Mouse (Mus musculus) spleen, adult 12 weeks (tissue): Measurements from ENCODE around the gene Fcgr4.
"Not testable (repeated sequence)": the region's sequence is repeated elsewhere in the genome, so short reads cannot be mapped to it uniquely, and the experiment has no call there.

Experiments
- DNase-seq: peaks from one replicate; pipeline ENCODE4 v3.0.0; 2022; ENCODE audit warnings: low spot score

Gene Fcgr4

DNA sequence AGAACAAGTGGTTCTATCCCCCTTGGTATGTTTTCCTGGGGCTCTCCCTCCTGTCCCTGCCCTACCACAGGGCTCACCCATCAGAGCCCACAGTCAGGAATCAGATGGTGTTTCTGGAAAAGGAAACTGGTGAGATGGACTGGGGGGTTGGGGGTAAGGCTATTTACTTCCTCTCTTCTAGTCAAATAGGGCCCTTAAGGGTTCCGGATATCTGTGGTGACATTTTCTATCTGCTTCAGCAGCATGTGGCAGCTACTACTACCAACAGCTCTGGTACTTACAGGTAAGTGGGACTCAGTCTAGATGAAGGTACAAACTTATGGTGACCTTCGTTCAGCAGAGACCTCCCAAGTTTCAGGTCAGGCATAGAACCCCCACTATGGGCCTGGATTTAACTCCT, at the start of gene Fcgr4:
Gene Fcgr4 (plus strand): TSS at position 184 of the 400 bp plus-strand sequence.
- no peak for DNase-seq

DNA sequence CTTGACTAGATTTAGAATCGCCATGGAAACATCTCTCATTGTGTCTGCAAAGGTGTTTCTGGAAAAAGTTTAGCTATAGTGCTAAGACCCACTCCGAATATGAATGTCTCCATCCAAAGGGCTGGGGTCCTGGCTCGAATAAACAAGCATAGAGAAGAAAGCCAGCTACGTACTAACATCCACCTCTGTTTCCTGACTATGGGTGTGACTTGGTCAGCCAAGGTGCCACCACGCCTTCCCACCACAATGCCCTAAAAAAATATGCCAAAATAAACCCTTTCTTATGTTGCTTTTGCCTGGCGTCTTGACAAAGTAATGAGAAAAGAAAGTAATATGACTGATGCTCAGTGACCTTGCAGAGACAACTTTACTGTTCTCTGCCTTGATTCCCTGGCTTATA, 46.2 kb upstream of the Fcgr4 start:
- no peak for DNase-seq

- no peak for DNase-seq
These were observed 45.8 kb upstream of the Fcgr4 start for GRCm38 (mm10) chr1:170972936-170973335.

DNA sequence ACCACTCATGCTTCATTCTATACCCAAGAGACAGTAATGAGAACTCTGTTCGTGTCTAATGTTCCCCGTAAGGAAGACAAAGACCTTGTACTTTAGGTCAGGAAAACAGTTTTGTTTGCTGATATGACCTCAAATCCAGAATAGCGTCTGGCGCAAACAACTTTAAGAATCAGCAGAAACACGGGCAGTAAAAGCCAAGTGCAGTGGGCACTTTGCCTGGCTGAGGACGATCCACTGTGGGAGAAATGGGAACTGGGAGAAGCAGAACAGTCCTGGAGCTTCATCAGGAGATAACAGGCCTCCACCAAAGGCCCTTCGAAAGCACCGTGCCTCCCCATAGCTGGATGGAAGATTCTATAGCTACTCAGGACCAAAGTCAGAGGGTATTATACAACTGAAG, 44.5 kb upstream of the Fcgr4 start:
- no peak for DNase-seq

- DNase-seq = no peak
These were observed 44.0 kb upstream of the Fcgr4 start for GRCm38 (mm10) chr1:170974736-170975135.

- not testable (repeated sequence) for DNase-seq
These were observed 43.4 kb upstream of the Fcgr4 start for GRCm38 (mm10) chr1:170975350-170975749.

DNA sequence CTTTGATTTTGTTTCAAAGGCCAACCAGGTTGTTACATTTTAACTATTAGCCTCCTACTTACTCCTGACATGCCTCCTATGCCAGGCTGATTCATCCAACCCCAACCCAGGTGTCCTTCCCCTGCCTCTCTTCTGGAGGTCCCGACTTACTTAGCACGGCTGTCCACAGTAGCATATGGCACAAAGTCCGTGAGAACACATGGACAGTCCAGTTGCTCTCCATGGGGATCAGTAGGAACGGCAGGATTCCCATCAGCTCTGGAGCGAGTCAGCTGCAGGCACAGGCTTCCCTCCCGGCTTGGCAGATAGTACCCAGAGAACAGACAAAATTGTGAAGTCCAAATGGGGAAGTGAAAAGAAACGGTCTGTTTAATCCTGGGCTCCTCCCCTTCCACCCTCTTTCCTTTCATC, 43.0 kb upstream of the Fcgr4 start:
- no peak for DNase-seq

DNA sequence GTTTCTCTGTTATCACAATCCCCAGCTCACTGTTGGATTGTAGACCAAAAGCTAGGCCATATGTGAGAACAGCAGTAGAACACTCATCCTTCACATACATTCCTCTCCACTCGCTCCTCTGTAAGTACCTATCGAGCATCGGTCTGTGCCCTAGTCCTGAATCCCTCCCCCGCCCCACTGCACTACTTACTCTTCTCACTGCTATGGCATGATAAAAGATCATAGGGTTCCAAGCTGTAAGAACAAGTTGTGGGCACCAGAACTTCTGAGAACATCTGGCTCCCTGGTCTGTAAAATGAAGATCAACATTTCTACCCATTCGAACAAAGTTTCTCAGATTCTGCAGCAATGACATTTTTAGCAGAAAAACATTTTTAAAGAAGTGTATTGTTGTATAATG, 42.3 kb upstream of the Fcgr4 start, which contains the start of gene Fcgr2b:
Gene Fcgr2b (minus strand): TSS at position 101 of the 400 bp plus-strand sequence.
- no peak for DNase-seq

GRCm38 (mm10) chr1:170978601-170979000, 40.1 kb upstream of the Fcgr4 start:
- DNase-seq = no peak

DNA sequence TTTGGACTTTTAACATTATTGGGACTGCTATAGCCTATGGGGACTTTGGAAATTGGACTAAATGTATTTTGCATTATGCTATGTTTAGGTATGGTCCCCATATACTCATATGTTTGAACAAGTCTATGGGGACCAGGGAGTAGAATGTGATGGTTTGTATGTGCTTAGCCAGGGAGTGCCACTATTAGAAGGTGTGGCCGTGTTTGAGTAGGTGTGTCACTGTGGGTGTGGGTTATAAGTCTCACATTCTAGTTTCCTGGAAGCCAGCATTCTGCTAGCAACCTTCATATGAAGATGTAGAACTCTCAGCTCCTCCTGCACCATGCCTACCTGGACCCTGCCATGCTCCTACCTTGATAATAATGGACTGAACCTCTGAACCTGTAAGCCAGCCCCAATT, 37.0 kb upstream of the Fcgr4 start:
- DNase-seq = not testable (repeated sequence)

GRCm38 (mm10) chr1:170982301-170982700, 36.4 kb upstream of the Fcgr4 start:
- DNase-seq = no peak

- no peak for DNase-seq
These were observed 35.7 kb upstream of the Fcgr4 start for GRCm38 (mm10) chr1:170983066-170983465.

GRCm38 (mm10) chr1:170985092-170985491, 33.6 kb upstream of the Fcgr4 start:
- no peak for DNase-seq

GRCm38 (mm10) chr1:170985861-170986260, 32.9 kb upstream of the Fcgr4 start:
- no peak for DNase-seq

DNA sequence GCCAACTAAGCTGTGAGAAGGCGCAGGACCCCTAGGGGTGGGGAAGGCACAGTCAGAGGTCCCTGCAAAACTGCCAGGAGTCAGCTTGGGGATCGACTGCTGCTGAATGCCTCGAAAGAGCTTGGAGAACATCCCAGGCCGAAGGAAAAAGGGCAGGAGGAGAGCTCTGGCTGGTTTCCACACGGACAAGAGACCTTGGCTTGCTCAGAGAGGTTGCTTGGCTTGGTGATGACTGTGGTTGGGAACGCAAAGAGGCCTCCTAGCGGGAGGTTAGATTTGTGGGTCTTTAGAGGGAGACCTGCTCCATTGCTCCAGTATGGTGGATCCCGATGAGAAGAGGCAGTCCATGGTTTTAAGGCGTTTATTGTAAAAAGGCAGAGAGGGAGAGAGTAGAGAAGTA, 29.1 kb upstream of the Fcgr4 start:
- no peak for DNase-seq

DNA sequence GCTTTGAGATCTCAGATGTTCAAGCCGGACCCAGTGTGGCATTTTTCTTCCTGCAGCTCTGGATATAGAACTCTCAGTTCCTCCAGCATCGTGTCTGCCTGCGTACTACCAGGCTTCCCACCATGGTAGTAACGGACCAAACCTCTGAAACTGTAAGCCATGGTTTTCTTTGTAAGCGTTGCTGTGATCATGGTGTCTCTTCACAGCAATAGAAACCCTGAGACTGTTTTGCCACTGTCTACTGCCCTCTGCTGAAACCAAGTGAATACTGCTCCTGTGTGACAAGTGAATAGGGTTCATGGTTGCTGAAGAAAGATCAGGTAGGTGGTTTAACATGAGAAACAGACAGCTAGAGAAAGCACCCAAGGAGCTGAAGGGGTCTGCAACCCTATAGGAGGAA, 26.2 kb upstream of the Fcgr4 start:
- DNase-seq = no peak

- no peak for DNase-seq
These were observed 22.7 kb upstream of the Fcgr4 start for GRCm38 (mm10) chr1:170996034-170996433.

- DNase-seq = no peak
These were observed 22.0 kb upstream of the Fcgr4 start for GRCm38 (mm10) chr1:170996753-170997152.

DNA sequence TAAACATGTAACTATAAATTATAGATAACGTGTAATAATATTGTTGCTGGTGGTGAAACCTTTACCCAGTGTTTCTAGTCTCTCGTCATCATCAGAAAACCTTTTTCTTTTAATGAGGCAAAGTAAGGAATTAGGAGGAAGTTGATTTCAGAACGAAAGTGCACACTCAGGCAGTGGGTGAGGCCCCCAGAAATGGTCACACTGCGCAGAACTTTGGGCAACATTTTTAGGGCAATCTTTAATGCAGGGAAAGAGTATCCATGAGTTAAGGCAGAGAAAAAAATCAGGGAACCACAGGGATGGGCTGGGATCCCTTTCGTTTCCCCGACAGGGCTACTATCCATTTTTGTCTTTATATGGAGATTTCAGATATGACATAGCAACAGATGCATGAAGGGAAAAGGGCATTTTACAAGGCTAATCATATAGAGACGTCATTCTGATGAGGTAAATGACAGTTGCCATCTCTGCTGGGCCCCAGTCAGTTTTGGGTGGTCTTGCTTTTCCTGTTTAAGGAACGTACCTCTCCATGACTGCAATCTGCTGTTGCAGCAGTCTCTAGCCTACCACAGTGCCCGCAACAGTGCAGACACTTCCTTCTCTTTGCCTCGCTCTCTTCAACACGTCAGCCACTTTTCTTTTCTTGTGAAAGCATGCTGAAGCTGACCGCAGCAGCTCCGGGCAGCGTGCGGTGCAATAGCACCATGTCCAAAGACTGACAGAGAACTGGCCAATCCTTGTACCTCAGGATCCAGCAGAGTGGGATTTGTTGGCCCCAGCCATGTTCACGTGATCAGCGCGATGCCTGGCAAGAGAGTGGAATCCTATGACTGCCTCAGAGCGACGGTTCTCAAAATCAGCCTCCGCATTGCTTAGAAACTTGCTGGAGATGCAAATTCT, 20.7 kb upstream of the Fcgr4 start:
- DNase-seq = no peak

GRCm38 (mm10) chr1:170999811-171000210, 18.9 kb upstream of the Fcgr4 start:
- no peak for DNase-seq

DNA sequence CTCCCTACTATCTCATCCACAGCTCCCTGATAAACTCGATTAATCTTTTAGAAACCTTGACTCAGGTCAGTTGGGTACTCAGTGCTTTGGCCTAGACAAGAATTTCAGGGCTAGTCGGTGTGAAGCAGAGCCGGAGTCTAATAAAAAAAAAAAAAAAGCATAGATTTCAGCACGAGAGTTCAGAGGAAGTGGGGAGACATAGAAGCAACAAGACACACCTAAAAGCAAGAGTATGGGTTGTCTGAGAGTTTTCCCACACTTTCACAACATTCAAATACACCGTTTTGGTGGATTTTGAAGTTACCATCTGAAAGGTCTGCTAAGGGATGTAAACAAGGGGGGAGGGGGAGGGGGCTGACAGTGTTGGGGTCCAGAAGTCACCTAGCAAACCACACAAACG, 13.6 kb upstream of the Fcgr4 start:
- DNase-seq = no peak

DNA sequence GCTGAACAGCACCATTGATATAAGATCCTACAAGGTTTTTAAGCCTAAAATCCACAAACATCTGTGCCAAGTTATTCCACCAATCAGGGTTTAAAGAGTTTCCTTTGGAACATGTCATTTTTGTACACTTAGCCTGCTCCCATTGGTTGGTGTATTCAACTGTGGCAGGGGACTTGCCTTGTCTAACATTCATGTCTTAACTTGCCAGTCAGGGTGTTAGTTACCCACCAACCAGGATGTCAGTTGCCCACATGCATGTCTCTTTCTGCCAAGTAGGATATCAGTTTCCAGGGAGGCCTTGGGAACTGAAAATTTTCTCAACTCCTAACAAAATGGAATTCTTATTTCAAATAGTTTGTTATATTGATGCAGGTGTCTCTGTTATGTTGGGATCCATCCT, 13.1 kb upstream of the Fcgr4 start:
- no peak for DNase-seq

GRCm38 (mm10) chr1:171006335-171006734, 12.4 kb upstream of the Fcgr4 start:
- DNase-seq = no peak

- no peak for DNase-seq
These were observed 11.8 kb upstream of the Fcgr4 start for GRCm38 (mm10) chr1:171006905-171007304.
